Mouse (Mus musculus): ENCODE results near the gene Dennd1a.

Gene Dennd1a

GRCm38 (mm10) chr2:38286733-38287551, at the start of gene Dennd1a:
Gene Dennd1a (minus strand): TSS chr2:38287390.
- DNase-seq (ENCODE audit: low spot score) = peak; percentile 63

- no peak for DNase-seq (ENCODE audit: low spot score)
Measured at GRCm38 (mm10) chr2:38336606-38337005, 49.4 kb upstream of the Dennd1a start.

- no peak for DNase-seq (ENCODE audit: low spot score)
Measured at GRCm38 (mm10) chr2:38333586-38334119, 46.5 kb upstream of the Dennd1a start.

GRCm38 (mm10) chr2:38326671-38327070, 39.5 kb upstream of the Dennd1a start:
- no peak for DNase-seq (ENCODE audit: low spot score)

- no peak for DNase-seq (ENCODE audit: low spot score)
Measured at GRCm38 (mm10) chr2:38323380-38323779, 36.2 kb upstream of the Dennd1a start.

- DNase-seq (ENCODE audit: low spot score) = no peak
Measured at GRCm38 (mm10) chr2:38320911-38321310, 33.7 kb upstream of the Dennd1a start.

GRCm38 (mm10) chr2:38319086-38319485, 31.9 kb upstream of the Dennd1a start:
- no peak for DNase-seq (ENCODE audit: low spot score)

- DNase-seq (ENCODE audit: low spot score) = no peak
Measured at GRCm38 (mm10) chr2:38313399-38313798, 26.2 kb upstream of the Dennd1a start.

GRCm38 (mm10) chr2:38312921-38313320, 25.7 kb upstream of the Dennd1a start:
- DNase-seq (ENCODE audit: low spot score) = no peak

GRCm38 (mm10) chr2:38305152-38305551, 18.0 kb upstream of the Dennd1a start:
- DNase-seq (ENCODE audit: low spot score) = no peak

- no peak for DNase-seq (ENCODE audit: low spot score)
Measured at GRCm38 (mm10) chr2:38300941-38301340, 13.8 kb upstream of the Dennd1a start.

- DNase-seq (ENCODE audit: low spot score) = no peak
Measured at GRCm38 (mm10) chr2:38295939-38296338, 8.7 kb upstream of the Dennd1a start.

- DNase-seq (ENCODE audit: low spot score) = no peak
Measured at GRCm38 (mm10) chr2:38291526-38291925, 4.3 kb upstream of the Dennd1a start.

GRCm38 (mm10) chr2:38288226-38288625, 1.0 kb upstream of the Dennd1a start:
- no peak for DNase-seq (ENCODE audit: low spot score)

GRCm38 (mm10) chr2:38286433-38286732, 807 bp downstream of the Dennd1a start:
- DNase-seq (ENCODE audit: low spot score) = no peak

- no peak for DNase-seq (ENCODE audit: low spot score)
Measured at GRCm38 (mm10) chr2:38285781-38286432, 1.3 kb downstream of the Dennd1a start.

GRCm38 (mm10) chr2:38283961-38284360, 3.2 kb downstream of the Dennd1a start:
- DNase-seq (ENCODE audit: low spot score) = no peak

GRCm38 (mm10) chr2:38280376-38280775, 6.8 kb downstream of the Dennd1a start:
- no peak for DNase-seq (ENCODE audit: low spot score)

GRCm38 (mm10) chr2:38274973-38275372, 12.2 kb downstream of the Dennd1a start:
- no peak for DNase-seq (ENCODE audit: low spot score)

- DNase-seq (ENCODE audit: low spot score) = no peak
Measured at GRCm38 (mm10) chr2:38263653-38264052, 23.5 kb downstream of the Dennd1a start.

- no peak for DNase-seq (ENCODE audit: low spot score)
Measured at GRCm38 (mm10) chr2:38259052-38259451, 28.1 kb downstream of the Dennd1a start.

GRCm38 (mm10) chr2:38237616-38238015, 49.6 kb downstream of the Dennd1a start:
- no peak for DNase-seq (ENCODE audit: low spot score)

GRCm38 (mm10) chr2:38235593-38235992, 51.6 kb downstream of the Dennd1a start:
- no peak for DNase-seq (ENCODE audit: low spot score)

Data from left cerebral cortex, adult 11 months (tissue).